8 mouse cellular contexts compared by ENCODE assay signal in genomic region chr17:31789906-31790279, GRCm38 (mm10).
DNase-seq lines count a peak whose midpoint lies in the region; ATAC-seq lines count a peak whose summit lies in the region.

No protein-coding gene starts in this region.

- intact Hi-C loops in heart, postnatal 10 days (cut with DNase I), result loop anchor here (2.0 kb wide), 1 partner anchor 65 kb away; the partner anchor contains the start of gene Sik1

- no peak overlapping the region for H3K9ac ChIP-seq in limb, embryonic 12.5 days (replicated peaks)

- H3K27ac ChIP-seq in limb, embryonic 12.5 days, result no peak overlapping the region

- no peak for ATAC-seq in limb, embryonic 12.5 days (ENCODE audit: insufficient number of reproducible peaks, insufficient read depth, low FRiP score, low TSS enrichment, low read depth)
- no peak for ATAC-seq in megakaryocyte progenitor cell, adult 5-6 weeks (replicated peaks; ENCODE audit: poor library complexity)

- no peak overlapping the region for H3K4me3 ChIP-seq in limb, embryonic 12.5 days (replicated peaks)

- no peaks in the 10 kb centered on the region; the same call in none of the 2 replicates for H3K27me3 ChIP-seq in limb, embryonic 12.5 days

- peak overlapping the region; percentile 42 for H3K4me2 ChIP-seq in limb, embryonic 12.5 days

- H3K4me1 ChIP-seq in limb, embryonic 12.5 days (replicated peaks), result peaks cover 24% of the 10 kb centered on the region

- 14% methylated on average over 5 of the region's 5 CpGs for WGBS in limb, embryonic 12.5 days

- H3K36me3 ChIP-seq in limb, embryonic 12.5 days, result no peaks in the 10 kb centered on the region

- H3K9me3 ChIP-seq in limb, embryonic 12.5 days, result no peaks in the 10 kb centered on the region

- DNase-seq in adrenal gland, postnatal 25 days, result peak; percentile 22
- no peak for DNase-seq in adrenal gland, adult 2 months
- peak; percentile 23 for DNase-seq in T-cell, adult 2 months (ENCODE audit: low spot score)
- DNase-seq in heart, postnatal 10 days, result peak; percentile 43 to 68
- DNase-seq in retina, postnatal 1 day, result peak; percentile 91
- DNase-seq in urinary bladder, postnatal 14 days (ENCODE audit: low spot score), result no peak

Comparison
In these comparisons a context has a peak if more than half of its experiments do, and no peak if none do; other contexts are left out.
1. DNase-seq: peak in adrenal gland, postnatal 25 days (single experiment), T-cell, adult 2 months (single experiment), heart, postnatal 10 days (2 of 2) and retina, postnatal 1 day (single experiment); none in adrenal gland, adult 2 months (single experiment) and urinary bladder, postnatal 14 days (single experiment).